Mouse (Mus musculus): ENCODE data around the gene Zyg11a.
A peak's percentile ranks its signal among the peaks of the same experiment; 100 is the strongest.
"Not testable (repeated sequence)": the region's sequence is repeated elsewhere in the genome, so short reads cannot be mapped to it uniquely, and the experiment has no call there.

Gene Zyg11a

DNA sequence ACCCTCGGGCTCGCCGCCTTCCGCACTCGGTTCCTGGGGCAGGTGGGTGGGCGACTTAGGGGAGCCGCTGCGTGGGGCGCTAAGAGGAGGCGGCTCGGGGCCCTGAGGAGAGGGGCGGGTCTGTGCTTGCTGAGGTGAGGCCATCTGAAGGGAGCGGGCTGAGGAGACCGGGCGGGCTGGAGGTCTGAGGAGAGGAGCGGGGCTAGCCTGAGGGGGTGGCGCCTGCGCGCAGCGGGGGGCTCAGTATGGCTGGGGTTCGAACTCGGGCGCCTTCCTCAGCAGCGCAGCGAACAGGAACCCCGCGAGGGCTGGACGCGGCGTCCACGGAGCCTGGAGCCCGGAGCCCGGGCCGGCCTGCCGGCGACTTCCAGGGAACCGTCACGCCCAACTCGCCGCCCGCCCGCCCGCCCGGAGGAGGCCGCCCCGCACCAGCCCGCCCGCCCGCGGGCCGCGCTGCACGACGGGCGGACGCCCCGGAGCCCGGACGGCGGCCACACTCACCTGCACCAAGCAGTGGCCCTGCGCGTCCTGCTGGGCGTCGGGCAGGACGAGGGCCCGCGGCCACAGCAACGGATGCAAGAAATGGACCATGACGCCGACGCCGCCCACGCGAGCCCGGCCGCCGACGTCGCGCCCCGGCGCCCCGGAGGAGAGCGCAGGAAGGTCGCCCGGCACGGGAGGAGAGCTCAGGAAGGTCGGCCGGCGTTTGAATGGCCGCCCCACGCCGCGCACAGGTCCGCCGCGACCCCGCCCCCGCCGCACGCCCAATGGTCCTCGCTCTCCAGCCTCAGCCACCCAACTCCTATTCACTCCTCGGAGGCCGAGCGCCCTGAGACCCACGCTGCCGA lies at the start of gene Zyg11a:
Zyg11a (minus strand) TSS at position 717 of the 848 bp plus-strand sequence.
- DNase-seq (ENCODE audit: inconsistent age in 2 of 2, low spot score in 1 of 2) = peak; percentile 8 to 48

DNA sequence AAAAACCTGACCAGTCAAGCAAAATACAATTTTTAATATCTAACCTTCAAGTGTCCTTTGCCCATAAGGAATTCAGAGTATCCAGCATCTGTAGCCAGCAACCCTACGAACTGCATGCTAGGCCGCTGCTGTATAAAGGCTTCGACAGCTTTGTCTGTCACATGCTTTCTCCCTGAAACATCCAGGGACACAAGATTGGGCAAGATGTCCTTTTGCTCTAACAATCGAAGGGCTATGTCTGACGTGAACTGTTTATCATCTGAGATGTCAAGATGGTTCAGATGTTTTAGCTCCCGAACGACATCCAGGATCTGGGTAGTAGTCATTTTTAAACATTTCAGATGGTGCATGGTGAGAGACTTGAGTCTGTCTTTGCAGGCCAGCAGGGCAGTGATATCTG lies 47.9 kb upstream of the Zyg11a start:
- no peak for DNase-seq (ENCODE audit: inconsistent age in 2 of 2, low spot score in 1 of 2)

DNA sequence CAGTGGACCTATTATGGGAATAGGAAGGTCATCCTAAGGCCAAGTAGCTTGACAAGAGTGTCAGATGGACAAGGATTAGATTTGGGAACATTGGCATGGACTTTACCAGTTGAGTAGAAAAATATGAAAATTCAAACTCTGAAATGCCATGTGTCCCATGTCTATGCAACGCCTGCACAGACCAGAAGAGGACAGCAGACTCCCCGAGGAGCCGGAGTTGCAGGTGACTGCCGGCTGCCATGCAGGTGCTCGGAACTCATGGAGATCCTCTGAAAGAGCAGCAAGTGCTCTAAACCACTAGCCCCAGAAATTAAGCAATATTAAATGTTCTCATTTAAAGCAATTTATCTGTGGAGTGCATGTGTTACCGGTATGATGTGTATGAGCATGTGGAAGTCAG lies 35.5 kb upstream of the Zyg11a start:
- peak in 1 of 2 experiments; percentile 24 for DNase-seq (ENCODE audit: inconsistent age in 2 of 2, low spot score in 1 of 2)

DNA sequence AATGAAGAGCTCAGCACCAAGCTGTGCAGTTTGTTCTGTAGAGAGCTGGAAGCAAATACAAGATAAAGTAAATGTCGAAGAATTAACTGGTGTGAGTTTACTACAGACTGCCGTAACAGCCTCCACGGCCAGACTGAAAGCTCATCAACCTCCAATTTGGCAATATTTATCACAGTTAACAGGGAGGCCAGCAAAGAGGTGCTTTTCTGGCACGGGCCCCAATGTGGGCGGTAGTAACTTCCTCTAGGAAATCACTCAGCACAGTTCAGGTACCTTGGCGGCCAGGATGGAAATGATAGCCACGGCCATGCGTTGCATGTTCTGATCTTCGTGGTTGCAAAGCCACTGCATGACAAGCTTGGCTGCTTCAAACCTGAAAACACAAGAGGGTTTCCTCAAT lies 32.7 kb upstream of the Zyg11a start:
- DNase-seq (ENCODE audit: inconsistent age in 2 of 2, low spot score in 1 of 2) = no peak

DNA sequence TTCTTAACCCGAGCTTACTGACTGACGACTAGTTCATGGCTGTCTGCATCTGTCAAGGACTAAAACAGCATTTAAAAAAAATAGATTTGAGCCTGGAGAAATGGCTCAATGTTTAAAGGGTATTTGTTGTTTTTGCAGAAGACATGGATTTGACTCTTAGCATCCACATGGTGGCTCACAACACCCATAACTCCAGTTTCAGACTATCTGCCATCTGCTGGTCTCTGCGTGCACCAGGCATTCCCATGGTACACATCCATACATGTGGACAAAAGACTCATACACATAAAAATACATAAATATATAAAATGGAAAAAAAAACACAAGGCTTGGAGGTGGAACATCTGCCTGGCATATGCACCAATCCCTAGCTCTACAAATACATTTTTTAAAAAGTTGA lies 31.5 kb upstream of the Zyg11a start:
- DNase-seq (ENCODE audit: inconsistent age in 2 of 2, low spot score in 1 of 2) = no peak

DNA sequence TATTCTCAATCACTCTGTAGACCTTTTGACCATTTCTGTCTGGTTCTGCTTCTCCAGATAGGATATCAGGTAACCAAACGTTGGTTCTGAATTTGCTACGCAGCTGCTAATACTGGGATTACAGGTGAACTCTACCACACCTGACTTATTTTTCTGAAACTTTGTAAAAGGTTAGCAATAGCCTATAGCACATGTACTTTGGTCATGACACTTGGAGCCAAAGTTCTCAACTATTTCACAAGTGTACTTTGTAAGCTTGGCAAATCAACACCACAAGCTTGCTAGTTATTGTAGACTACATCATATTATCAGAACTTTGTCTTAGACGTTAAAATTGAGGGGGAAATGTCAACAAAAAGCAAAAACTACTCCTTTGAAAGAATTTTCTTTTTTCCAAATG lies 15.8 kb upstream of the Zyg11a start:
- no peak for DNase-seq (ENCODE audit: inconsistent age in 2 of 2, low spot score in 1 of 2)

DNA sequence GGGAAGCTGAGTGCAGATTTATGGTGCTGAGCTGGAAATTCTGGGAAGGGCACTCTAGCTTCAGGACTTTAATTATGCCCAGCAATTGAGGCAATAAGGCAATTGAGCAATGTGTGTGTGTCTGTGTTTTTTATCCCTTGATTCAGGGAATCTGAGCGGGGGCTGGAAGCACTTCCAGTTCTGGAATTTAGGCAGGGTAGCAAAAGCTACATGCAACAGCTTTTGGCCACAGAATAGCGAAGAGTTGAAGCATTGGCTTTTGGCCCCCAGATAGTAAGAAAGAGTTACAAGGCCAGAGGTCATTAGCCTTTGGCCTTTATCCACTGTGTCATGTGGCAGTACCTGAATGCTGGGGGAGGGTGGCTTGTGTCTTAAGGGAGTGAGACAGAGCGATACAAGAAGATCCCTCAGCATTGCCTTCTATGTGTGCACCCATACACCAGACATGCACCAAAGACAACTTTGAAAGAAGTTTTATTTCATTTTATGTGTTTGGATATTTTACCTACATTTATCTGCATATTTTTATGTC lies 7.6 kb upstream of the Zyg11a start:
- peak in 1 of 2 experiments; percentile 64 for DNase-seq (ENCODE audit: inconsistent age in 2 of 2, low spot score in 1 of 2)

DNA sequence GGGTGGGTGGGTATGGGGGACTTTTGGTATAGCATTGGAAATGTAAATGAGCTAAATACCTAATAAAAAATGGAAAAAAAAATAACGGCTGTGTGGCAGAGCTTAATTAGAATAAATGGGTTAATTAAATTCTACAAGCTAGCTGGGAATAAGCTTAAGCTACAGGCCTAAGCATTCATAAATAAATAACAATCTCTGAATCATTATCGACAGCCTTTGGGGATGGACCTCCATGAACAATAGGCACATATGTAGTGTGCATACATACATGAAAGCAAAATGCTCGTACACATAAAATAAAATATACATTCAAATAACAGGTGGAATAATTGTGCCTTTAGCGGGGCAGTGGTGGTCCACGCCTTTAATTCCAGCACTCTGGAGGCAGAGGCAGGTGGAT lies 4.7 kb upstream of the Zyg11a start:
- no peak for DNase-seq (ENCODE audit: inconsistent age in 2 of 2, low spot score in 1 of 2)

DNA sequence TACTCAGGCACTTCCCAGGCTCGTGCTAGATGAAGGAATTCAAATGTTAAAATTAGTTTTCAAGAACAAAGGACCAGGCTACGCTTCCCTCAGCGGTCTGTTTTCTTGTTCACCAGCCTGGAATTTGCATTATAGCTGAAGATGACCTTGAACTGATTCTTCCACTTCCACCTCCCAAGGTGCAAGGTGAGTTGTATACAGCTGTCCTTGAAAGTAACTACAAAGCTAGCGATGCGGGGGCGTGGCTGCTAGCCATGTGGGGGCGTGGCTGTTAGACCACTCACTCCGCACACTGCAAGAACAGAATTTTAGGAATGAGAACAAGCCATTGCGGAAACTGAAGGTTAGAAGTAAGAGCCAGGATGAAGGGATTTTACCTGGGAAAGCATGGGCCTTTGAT lies 1.2 kb upstream of the Zyg11a start:
- DNase-seq (ENCODE audit: inconsistent age in 2 of 2, low spot score in 1 of 2) = no peak

DNA sequence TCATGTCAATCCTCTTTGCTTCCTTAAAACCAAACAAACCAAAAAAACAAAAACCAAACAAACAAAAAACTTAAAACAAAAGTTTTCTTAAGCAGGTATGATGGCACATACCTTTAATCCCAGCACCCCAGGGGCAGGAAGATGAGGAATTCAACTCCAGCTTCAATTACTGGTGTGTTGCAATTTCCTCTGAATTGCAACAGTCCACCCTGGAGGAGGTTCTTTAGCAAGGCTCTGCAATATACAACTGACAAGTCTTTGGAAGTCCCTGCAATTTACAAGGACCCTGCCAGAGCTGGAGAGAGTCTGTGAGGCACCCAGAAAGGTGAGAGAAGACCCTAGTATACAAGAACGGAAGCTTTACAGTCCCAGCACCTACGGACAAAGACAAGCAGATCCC lies 4.8 kb downstream of the Zyg11a start:
- no peak for DNase-seq (ENCODE audit: inconsistent age in 2 of 2, low spot score in 1 of 2)

DNA sequence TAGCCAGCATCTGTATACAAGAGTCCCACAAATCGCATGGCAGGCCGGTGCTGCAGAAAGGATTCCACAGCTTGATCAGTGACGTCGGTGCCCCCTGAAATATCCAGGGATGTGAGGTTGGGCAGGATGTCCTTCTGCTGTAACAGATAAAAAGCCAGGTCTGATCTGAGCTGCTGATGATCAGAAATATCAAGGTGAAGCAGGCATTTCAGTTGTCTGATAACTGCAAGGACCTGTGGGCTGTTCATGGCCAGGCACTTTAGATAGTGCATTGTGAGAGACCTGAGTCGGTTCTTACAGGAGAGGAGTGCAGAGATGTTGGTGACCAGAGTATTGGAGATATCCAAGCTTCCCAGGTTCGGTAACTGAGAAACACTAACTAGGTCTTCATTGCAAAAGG lies 13.2 kb downstream of the Zyg11a start:
- DNase-seq (ENCODE audit: inconsistent age in 2 of 2, low spot score in 1 of 2) = no peak

DNA sequence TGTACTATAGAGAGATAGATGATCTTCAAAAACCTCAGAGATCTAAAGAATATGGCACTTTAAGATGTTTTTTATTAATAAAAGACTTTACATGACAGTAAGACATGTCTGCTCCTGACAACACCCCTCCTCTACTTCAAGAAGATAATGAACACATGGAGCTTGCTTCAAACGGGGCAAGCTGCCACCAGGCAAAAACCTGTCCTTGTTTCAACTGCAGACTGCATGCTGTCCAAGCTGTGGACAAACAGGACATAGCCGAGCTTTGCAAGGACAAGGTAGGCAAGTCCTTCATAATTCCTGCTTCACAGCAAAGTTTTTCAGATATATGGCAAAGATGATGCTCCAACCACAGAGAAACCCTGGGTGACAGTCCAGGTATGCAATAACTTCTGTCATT lies 18.6 kb downstream of the Zyg11a start:
- no peak for DNase-seq (ENCODE audit: inconsistent age in 2 of 2, low spot score in 1 of 2)

DNA sequence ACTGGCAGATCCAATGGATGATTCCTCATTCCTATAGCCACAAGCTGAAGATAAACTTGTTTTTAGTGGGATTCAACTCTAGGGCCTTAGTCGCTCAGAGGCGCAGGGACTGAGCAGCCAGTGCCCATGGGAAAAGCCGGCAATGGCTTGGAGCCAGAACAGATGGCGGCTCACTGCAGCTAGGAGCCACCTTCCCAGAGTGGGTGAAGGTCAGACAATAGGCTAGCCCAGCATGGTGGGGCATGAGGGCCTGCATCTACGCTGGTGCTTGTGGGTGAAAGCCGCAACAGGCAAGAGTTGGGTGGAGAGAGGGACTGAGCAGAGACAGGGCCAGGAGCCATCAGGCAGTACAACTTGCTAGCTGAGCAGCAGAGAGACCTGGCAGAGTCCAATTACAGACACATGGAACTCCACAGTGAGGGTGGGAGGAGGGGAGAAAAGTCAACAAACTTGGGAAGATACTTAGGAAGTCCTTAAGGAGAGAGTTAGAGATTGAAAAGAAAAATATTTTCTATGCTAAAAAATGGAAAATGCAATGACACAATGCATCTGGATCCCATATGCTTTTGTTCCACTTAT lies 21.5 kb downstream of the Zyg11a start:
- peak in 1 of 2 experiments; percentile 50 for DNase-seq (ENCODE audit: inconsistent age in 2 of 2, low spot score in 1 of 2)

DNA sequence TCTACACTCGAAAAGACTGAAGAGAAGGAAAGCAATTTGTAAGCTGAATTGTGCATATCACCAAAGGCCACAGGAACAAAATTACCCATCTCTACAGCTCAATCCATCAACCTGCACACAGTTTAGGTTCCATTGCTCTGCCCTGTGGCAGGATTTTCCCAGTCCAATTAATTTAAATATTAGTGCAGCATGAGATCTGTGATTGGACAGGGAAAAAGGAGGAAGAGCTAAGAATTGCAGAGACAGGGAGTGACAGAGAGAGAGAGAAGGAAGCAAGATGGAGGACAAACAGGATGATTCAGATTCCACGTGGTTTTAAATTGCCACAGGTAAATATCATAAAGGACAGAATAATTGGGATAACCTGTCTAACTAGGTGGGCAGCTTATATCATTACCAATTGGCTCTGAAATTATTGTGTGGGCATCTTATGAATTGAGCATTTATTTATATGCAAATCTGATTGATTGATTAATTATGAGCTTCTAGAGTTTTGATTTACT lies 25.0 kb downstream of the Zyg11a start:
- no peak for DNase-seq (ENCODE audit: inconsistent age in 2 of 2, low spot score in 1 of 2)

DNA sequence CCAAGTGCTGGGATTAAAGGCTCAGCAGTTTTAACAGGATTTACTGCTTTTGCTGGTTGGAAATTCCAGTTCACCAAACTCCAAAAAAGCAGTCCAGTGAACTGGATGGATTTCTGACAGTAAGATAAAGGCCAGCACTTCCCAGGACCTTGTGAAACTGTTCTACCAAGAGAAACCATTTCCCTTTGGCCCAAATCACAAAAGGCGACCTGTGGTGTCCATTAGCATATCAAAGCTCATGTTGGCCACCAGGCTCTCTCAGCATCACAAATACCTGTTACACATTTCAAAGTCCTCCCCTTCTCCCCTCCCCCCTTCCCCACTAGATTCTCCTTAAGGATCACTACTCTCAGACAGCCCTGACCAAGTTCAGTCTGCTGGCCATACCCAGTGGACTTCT lies 35.6 kb downstream of the Zyg11a start:
- DNase-seq (ENCODE audit: inconsistent age in 2 of 2, low spot score in 1 of 2) = no peak

DNA sequence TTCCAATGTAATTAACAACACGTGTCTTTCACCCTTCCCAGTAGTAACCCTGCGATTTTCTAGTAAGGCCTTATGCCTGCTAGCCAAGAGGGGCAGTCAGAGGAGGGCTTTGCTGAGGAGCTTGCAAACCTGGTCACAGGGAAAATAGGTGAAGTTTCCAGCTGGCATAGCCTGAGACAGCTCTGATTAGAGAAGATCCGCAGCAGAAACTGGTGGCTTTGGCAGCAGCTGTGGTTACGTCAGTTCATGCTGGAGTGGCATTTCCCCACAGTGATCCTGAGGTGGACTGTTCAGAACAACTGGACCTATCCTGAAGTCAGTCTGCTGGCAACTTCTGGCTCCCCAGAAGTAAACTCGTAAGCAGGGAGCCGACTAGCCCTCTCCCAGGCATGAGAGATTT lies 49.8 kb downstream of the Zyg11a start:
- DNase-seq (ENCODE audit: inconsistent age in 2 of 2, low spot score in 1 of 2) = no peak

DNA sequence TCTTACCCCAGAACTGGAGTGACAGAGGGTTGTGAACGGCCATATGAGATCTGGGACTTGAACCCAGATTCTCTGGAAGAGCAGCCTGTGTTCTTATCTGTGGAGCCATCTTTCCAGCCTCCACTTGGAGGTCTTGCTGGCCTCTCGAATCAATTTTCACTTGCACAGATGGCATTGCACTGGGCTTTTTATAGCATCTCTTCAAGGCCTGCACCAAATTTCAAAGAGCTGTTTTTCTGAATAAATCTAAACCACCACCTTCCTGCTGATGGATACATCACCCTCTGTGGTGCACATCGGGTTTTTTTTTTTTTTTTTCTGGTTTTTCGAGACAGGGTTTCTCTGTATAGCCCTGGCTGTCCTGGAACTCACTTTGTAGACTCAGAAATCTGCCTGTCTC lies 51.0 kb downstream of the Zyg11a start:
- DNase-seq (ENCODE audit: inconsistent age in 2 of 2, low spot score in 1 of 2) = no peak

DNA sequence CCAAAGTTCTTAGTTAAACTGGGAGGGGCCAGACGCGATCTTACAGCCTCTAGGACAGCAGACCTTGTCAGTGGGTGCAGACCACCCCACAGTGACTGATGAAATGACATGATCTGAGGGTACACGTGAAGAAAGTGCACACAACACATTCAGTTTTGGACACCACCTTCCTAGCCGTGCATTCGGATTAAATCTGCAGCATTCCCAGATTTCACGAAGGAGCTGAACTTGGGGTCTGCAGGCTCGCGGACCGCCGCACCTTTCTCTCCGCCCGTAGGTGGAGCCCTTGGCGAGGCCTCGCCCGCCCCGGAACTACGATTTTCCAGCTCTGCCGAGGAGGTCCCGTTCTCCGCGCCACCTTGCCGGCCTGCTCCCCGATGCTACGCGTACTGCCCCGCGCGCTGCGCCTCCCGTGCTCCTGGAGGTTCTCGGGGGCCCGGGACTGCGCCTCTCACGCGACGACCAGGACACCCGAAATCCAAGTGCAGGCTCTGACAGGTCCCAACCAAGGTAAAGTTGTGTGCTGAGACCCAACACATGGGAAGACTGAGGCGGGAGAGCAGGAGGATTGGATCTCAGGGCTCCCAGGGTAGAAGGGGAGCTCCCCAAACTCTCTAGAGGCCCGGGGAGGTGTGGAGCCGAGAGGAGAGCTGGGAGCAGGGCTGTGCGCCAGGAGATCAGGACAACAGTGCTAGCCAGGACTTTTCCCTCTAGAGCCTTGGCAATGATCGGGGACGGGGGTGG lies 52.5 kb downstream of the Zyg11a start, which contains the start of gene Echdc2:
Echdc2 (plus strand) TSS at position 286 of the 744 bp plus-strand sequence.
- DNase-seq (ENCODE audit: inconsistent age in 2 of 2, low spot score in 1 of 2) = peak; percentile 51 to 80

DNA sequence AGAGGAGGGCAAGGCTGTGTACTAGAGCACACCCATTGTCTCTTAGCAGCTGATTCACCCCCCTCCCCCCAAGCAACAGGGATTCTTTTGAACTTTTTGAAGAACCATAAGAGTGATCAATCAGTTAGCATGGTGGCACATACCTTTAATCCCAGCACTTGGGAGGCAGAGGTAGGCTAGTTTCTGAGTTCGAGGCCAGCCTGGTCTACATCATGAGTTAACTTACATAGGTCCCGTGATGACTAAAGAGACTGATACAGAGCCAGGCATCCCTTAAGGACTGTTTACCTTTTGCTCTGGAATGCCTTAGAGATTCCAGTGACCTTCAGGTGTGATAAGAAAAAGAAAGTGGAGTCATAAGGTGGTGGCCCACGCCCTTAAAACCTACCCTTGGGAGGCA lies 54.6 kb downstream of the Zyg11a start:
- no peak for DNase-seq (ENCODE audit: inconsistent age in 2 of 2, low spot score in 1 of 2)

DNA sequence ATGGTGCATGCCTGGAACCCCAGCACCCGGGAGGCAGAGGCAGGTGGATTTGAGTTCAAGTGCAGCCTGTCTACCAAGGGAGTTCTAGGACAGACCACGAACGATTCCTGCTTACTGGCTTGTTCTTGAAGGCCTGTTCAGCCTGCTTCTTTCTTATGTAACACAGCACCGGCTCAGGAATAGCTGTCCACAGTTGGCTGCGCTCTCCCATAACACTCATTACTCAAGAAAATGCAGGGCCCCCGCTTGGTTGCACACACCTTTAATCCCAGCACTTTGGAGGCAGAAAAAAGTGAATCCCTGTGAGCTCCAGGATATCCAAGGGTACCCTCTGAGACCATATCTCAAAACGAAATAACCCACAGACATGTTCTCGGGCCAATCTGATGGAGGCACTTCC lies 55.9 kb downstream of the Zyg11a start:
- DNase-seq (ENCODE audit: inconsistent age in 2 of 2, low spot score in 1 of 2) = no peak

DNA sequence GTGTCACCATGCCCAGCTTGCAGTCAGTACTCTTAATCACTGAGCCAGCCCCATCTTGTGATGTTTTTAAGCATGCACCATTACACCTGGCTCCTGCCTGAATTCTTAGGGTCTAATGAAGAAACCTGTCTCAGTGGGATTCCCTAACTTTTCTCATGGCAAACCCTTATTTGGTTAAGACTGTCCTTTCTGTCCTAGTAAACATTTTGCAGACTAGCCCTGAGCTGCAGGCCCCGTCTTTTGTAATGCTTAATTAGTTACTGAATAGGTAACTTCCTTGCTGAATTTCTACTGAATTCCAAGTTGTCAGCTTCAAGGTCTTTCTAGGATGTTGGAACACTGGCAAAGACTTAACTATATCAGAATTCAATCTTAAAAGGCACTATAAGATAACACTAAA lies 62.7 kb downstream of the Zyg11a start:
- not testable (repeated sequence) for DNase-seq (ENCODE audit: inconsistent age in 2 of 2, low spot score in 1 of 2)
